Mouse (Mus musculus) G1E (cell line): ENCODE measurements around the gene Pou3f3. TPM values are rescaled to one million over a fixed set of nuclear protein-coding genes. Genes with fewer than 3 reads are reported as not detected.

Source experiments
- ATAC-seq: 2 replicates; pipeline ENCODE4 v1.8.0; 2016; ENCODE audit warnings: mild to moderate bottlenecking; ENCODE audit not compliant: insufficient number of reproducible peaks, poor library complexity, low FRiP score, severe bottlenecking; ENCODE audit errors: extremely low read depth
- DNase-seq: peaks from one replicate; pipeline ENCODE4 v3.0.0; 2012; ENCODE audit warnings: low spot score
- H3K27me3 ChIP-seq: 2 replicates; pipeline ENCODE4 v1.6.1; 2012; ENCODE audit warnings: mild to moderate bottlenecking, low read length, inconsistent platforms; ENCODE audit not compliant: insufficient read depth
- H3K36me3 ChIP-seq: replicated peaks from 2 replicates; pipeline ENCODE3; 2012; ENCODE audit warnings: mild to moderate bottlenecking, inconsistent platforms
- H3K4me1 ChIP-seq: 2 replicates; pipeline ENCODE4 v1.6.1; 2012; ENCODE audit warnings: low read depth, low read length, inconsistent platforms, mixed read lengths; ENCODE audit not compliant: insufficient read depth
- H3K4me3 ChIP-seq: 2 replicates; pipeline ENCODE4 v1.5.1; 2012; ENCODE audit warnings: low read depth, mild to moderate bottlenecking, inconsistent platforms, low read length, moderate library complexity, mixed read lengths
- H3K9me3 ChIP-seq: replicated peaks from 2 replicates; pipeline ENCODE4 v1.6.1; 2012; ENCODE audit warnings: inconsistent platforms
- CTCF ChIP-seq: IDR thresholded peaks from 2 replicates; pipeline ENCODE4 v1.5.1; 2012; ENCODE audit warnings: low read depth, low read length, inconsistent platforms, mixed read lengths
- GATA1 ChIP-seq: IDR thresholded peaks from 2 replicates; pipeline ENCODE4 v1.6.1; 2012; ENCODE audit warnings: borderline replicate concordance, low read length, inconsistent platforms, mixed read lengths
- GATA2 ChIP-seq: IDR thresholded peaks from 2 replicates; pipeline ENCODE4 v1.6.1; 2012; ENCODE audit warnings: low read depth, low read length, inconsistent platforms, borderline replicate concordance
- POLR2AphosphoS5 ChIP-seq: IDR thresholded peaks from 2 replicates; pipeline ENCODE4 v1.6.1; 2012; ENCODE audit warnings: low read depth, low read length, inconsistent platforms; ENCODE audit not compliant: insufficient replicate concordance
- TAL1 ChIP-seq: conservative IDR thresholded peaks from 2 replicates; pipeline ENCODE4 v1.6.1; 2012; ENCODE audit warnings: low read depth, low read length, inconsistent platforms, mixed read lengths
- polyA plus RNA-seq: library from polyadenylated mRNA; stranded (reverse); fragments of >175 nt; gene quantifications from 2 replicates; pipeline ENCODE4 v1.2.3, GENCODE M21; 2012
- total RNA-seq, 2 experiments: library from RNA; stranded (forward) in 1 of 2; stranded (reverse) in 1 of 2; fragments of 200-1000 nt in 1 of 2; fragments of >200 nt in 1 of 2; fragmentation: Nextera tagmentation in 1 of 2; gene quantifications; 2 replicates each; pipeline ENCODE4 v1.2.3; 2014 to 2017

Gene Pou3f3
- total and polyA plus RNA-seq, 3 experiments = 0.05 TPM; not detected in 2

DNA sequence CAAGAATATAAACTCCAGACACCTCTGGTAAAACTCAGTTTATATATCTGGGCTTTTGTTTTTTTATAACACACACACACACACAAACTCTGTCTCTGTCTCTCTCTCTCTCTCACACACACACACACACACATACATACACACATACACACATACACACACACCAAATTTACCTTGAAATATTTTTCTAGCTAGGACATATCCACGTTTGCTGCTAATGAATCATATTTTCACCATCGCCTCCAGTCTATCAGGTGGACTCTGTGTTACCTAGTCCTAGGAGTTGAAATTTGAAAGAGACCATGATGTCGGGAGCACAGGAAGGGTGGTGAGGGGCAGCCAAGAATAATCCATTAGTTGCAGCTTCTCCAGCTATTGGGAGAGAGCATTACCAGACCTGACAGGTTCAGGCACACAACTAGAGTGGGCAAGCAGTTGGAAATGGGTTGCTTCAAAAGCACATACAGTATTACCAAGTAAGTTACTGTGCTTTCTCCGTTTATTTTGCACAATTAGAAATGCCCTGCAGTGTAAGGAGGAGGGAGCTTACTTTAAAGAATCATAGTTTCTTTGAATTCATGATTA lies 6.9 kb upstream of the Pou3f3 start:
- Histone ChIP-seq H3K4me3 (no peak overlapping the region), H3K4me1 (no peaks in the 10 kb centered on the region), H3K9me3 (peaks cover 26% of the 10 kb centered on the region), H3K36me3 (no peaks in the 10 kb centered on the region), H3K27me3 (peaks cover 3% of the 10 kb centered on the region; the same call in 1 of the 2 replicates)
- no peak for TF ChIP-seq GATA1
- no peak for TF ChIP-seq GATA2
- TF ChIP-seq CTCF = no peak
- TF ChIP-seq POLR2AphosphoS5 = no peak
- TF ChIP-seq TAL1 = no peak
- no peak for ATAC-seq
- no peak for DNase-seq

- TF ChIP-seq GATA2 (no peak), CTCF (no peak), POLR2AphosphoS5 (no peak), GATA1 (no peak), TAL1 (no peak)
- Histone ChIP-seq H3K4me3 (no peak overlapping the region), H3K36me3 (no peaks in the 10 kb centered on the region), H3K27me3 (peaks cover 3% of the 10 kb centered on the region; the same call in 1 of the 2 replicates), H3K4me1 (no peaks in the 10 kb centered on the region), H3K9me3 (peaks cover 27% of the 10 kb centered on the region)
- no peak for DNase-seq
- no peak for ATAC-seq
Observed at GRCm38 (mm10) chr1:42690024-42690575, 5.5 kb upstream of the Pou3f3 start.

- no peak overlapping the region for H3K4me3 ChIP-seq
- H3K9me3 ChIP-seq = peaks cover 30% of the 10 kb centered on the region
- DNase-seq (no peak), ATAC-seq (no peak)
- peaks cover 3% of the 10 kb centered on the region; the same call in 1 of the 2 replicates for H3K27me3 ChIP-seq
- H3K36me3 ChIP-seq = no peaks in the 10 kb centered on the region
- no peaks in the 10 kb centered on the region for H3K4me1 ChIP-seq
- TF ChIP-seq GATA2 = no peak
- TF ChIP-seq TAL1 = no peak
Observed at GRCm38 (mm10) chr1:42691202-42692170, 4.1 kb upstream of the Pou3f3 start.

GRCm38 (mm10) chr1:42692221-42692620 lies 3.3 kb upstream of the Pou3f3 start:
- Histone ChIP-seq H3K9me3 (peaks cover 32% of the 10 kb centered on the region), H3K4me1 (no peaks in the 10 kb centered on the region), H3K36me3 (no peaks in the 10 kb centered on the region), H3K27me3 (peaks cover 3% of the 10 kb centered on the region; the same call in 1 of the 2 replicates), H3K4me3 (no peak overlapping the region)
- no peak for DNase-seq
- ATAC-seq = no peak
- TF ChIP-seq POLR2AphosphoS5 = no peak
- no peak for TF ChIP-seq GATA1
- no peak for TF ChIP-seq TAL1
- TF ChIP-seq CTCF = no peak
- TF ChIP-seq GATA2 = no peak

DNA sequence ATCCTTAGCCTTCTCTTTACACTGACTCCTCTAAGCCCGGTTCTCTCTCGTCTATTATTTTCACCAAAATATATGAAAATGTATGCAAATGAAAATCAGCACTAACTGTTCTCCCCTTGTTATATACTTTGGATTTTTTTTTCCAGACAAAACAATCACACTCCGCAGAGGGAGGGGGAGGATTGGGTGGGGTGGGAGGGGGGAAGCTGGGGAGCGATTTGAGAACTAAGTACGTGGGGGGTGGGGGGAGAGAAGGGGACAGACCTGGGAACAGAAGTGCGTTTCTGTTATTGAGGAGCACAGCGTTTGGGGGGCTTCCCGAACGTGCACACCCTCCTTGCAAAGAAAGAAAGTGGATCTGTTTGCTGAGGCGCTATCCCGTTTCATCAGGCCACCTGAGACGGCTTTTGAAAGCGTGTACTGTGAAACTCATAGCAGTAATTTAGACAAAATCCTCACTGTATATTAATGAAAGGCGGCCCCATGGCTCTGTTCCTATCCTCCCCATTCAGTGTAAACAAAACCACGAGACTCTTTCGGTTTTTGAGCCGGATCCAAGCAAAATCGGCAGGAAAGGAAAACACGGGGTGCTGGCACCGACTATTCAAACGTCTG lies 2.4 kb upstream of the Pou3f3 start:
- ATAC-seq (no peak), DNase-seq (no peak)
- peaks cover 42% of the 10 kb centered on the region for H3K9me3 ChIP-seq
- no peaks in the 10 kb centered on the region for H3K4me1 ChIP-seq
- H3K27me3 ChIP-seq = peaks cover 7% of the 10 kb centered on the region; the same call in 1 of the 2 replicates
- TF ChIP-seq CTCF (no peak), TAL1 (no peak), GATA2 (no peak), POLR2AphosphoS5 (no peak), GATA1 (no peak)
- H3K36me3 ChIP-seq = no peaks in the 10 kb centered on the region
- no peak overlapping the region for H3K4me3 ChIP-seq

GRCm38 (mm10) chr1:42693852-42694251 lies 1.7 kb upstream of the Pou3f3 start:
- ATAC-seq (no peak), DNase-seq (no peak)
- Histone ChIP-seq H3K4me3 (no peak overlapping the region), H3K36me3 (no peaks in the 10 kb centered on the region), H3K27me3 (peaks cover 9% of the 10 kb centered on the region; the same call in 1 of the 2 replicates), H3K9me3 (peaks cover 48% of the 10 kb centered on the region), H3K4me1 (no peaks in the 10 kb centered on the region)
- TF ChIP-seq TAL1 = no peak
- TF ChIP-seq GATA2 = no peak
- no peak for TF ChIP-seq GATA1
- no peak for TF ChIP-seq CTCF
- no peak for TF ChIP-seq POLR2AphosphoS5
